Mouse (Mus musculus): ENCODE measurements around the gene Tenm4. TPM values are rescaled to one million over a fixed set of nuclear protein-coding genes. Genes with fewer than 3 reads are reported as not detected.
A peak's percentile ranks its signal among the peaks of the same experiment; 100 is the strongest.

Tenm4 gene
- polyA plus RNA-seq, 1 experiment from 2014 or later, result 5.0 TPM

GRCm38 (mm10) chr7:96859684-96860083 lies 688.6 kb downstream of the Tenm4 start:
- Histone ChIP-seq H3K27ac (ENCODE audit: low read length) (no peak overlapping the region), H3K9ac (replicated peaks; ENCODE audit: low read depth) (no peak overlapping the region), H3K4me2 (replicated peaks; ENCODE audit: low read depth, low read length) (no peak overlapping the region), H3K4me1 (ENCODE audit: insufficient read depth, low read depth, low read length) (no peaks in the 10 kb centered on the region; the same call in 1 of the 2 replicates), H3K9me3 (ENCODE audit: low read length) (no peaks in the 10 kb centered on the region), H3K36me3 (ENCODE audit: insufficient read depth, low read length) (no peaks in the 10 kb centered on the region; the same call in 1 of the 2 replicates), H3K4me3 (ENCODE audit: low read depth, low read length) (no peak overlapping the region), H3K27me3 (replicated peaks; ENCODE audit: insufficient read depth, low read length) (no peaks in the 10 kb centered on the region)
- ATAC-seq (no peak), DNase-seq (ENCODE audit: low spot score) (no peak)
- 80% methylated on average over 5 of the region's 5 CpGs for WGBS
- no peak for TF ChIP-seq EP300 (IDR thresholded peaks at IDR 0.05)
- no peak for TF ChIP-seq CTCF (IDR thresholded peaks at IDR 0.05)

DNA sequence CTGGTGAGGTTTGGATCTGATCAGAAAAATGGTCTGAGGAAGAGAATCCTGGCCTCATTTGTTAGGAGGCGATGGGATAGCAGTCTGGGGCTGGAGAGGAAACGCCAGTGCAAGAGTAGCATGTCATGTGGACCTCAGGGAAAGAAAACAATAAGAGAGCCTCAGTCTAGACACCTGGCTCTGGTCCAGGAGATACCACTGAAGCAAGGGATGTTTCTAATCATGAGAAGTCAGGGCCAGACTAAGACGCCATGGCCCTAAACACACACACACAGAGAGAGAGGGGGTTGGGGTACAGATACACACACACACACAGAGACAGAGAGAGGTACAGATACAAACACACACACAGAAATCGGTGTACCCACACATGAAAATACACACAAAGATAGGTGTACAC lies 689.6 kb downstream of the Tenm4 start:
- DNase-seq (ENCODE audit: low spot score), result peak; percentile 46

DNA sequence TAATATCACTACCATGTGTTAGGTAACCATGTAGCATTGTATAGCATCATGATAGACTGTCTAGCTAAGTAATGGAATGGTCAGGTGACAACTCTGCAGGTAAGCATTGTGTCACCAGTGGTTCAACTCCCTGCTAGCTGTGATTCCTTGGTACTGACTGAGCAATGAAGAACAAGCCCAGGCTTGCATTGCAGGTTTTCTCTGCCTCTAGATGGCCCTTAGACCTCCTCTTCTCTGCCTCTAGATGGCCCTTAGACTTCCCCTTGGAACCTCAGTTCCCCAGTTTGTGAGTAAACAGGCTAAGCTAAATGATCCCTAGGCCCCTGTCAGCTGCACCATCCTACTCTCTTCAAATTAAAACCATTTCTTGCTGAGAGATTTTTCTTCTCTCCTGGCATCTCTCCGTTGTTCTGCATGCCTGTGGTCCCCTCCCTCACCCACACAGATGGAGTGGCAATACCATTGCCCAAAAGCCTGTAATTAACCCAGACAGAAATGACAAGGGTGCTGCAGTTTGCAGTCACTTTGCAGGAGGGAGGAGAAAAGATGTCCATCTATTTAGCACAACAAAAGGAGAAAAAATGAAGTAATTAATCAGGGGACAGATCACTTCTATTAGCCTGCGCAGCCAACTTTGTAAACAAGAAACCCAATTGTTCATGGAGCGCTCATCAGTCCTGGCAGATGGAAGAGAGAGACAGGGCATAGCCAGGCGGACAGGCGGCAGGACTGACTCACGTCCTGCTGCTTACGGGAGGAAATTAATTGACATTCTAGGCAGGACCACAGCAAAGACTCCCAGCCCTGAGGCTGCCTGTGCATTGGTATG lies 694.1 kb downstream of the Tenm4 start:
- Histone ChIP-seq H3K4me3 (ENCODE audit: low read depth, low read length) (no peak overlapping the region), H3K27ac (ENCODE audit: low read length) (no peak overlapping the region), H3K9ac (replicated peaks; ENCODE audit: low read depth) (no peak overlapping the region), H3K36me3 (ENCODE audit: insufficient read depth, low read length) (no peaks in the 10 kb centered on the region), H3K4me1 (ENCODE audit: insufficient read depth, low read depth, low read length) (no peaks in the 10 kb centered on the region; the same call in 1 of the 2 replicates), H3K27me3 (replicated peaks; ENCODE audit: insufficient read depth, low read length) (no peaks in the 10 kb centered on the region), H3K4me2 (replicated peaks; ENCODE audit: low read depth, low read length) (no peak overlapping the region), H3K9me3 (ENCODE audit: low read length) (no peaks in the 10 kb centered on the region)
- TF ChIP-seq EP300 (IDR thresholded peaks at IDR 0.05), result 0 out of 2 replicates have a peak, but pooled peaks have one; percentile 12
- TF ChIP-seq CTCF (IDR thresholded peaks at IDR 0.05), result no peak
- DNase-seq (ENCODE audit: low spot score), result peak; percentile 11
- 47% methylated on average over 7 of the region's 7 CpGs for WGBS
- peak; percentile 26; the same call in 1 of the 2 replicates for ATAC-seq

More for the DNA sequence above, 689.6 kb downstream of the Tenm4 start:
- H3K4me2 ChIP-seq (replicated peaks; ENCODE audit: low read depth, low read length), result no peak overlapping the region
- no peaks in the 10 kb centered on the region for H3K36me3 ChIP-seq (ENCODE audit: insufficient read depth, low read length)
- H3K4me3 ChIP-seq (ENCODE audit: low read depth, low read length), result no peak overlapping the region
- 37% methylated on average over 4 of the region's 4 CpGs for WGBS
- no peaks in the 10 kb centered on the region; the same call in 1 of the 2 replicates for H3K4me1 ChIP-seq (ENCODE audit: insufficient read depth, low read depth, low read length)
- no peak for ATAC-seq
- H3K9me3 ChIP-seq (ENCODE audit: low read length), result no peaks in the 10 kb centered on the region
- no peak overlapping the region for H3K27ac ChIP-seq (ENCODE audit: low read length)
- no peaks in the 10 kb centered on the region for H3K27me3 ChIP-seq (replicated peaks; ENCODE audit: insufficient read depth, low read length)
- no peak for TF ChIP-seq EP300 (IDR thresholded peaks at IDR 0.05)
- no peak for TF ChIP-seq CTCF (IDR thresholded peaks at IDR 0.05)
- H3K9ac ChIP-seq (replicated peaks; ENCODE audit: low read depth), result no peak overlapping the region

GRCm38 (mm10) chr7:96869079-96869810 lies 698.2 kb downstream of the Tenm4 start:
- no peaks in the 10 kb centered on the region for H3K27me3 ChIP-seq (replicated peaks; ENCODE audit: insufficient read depth, low read length)
- no peak overlapping the region for H3K27ac ChIP-seq (ENCODE audit: low read length)
- no peak for TF ChIP-seq EP300 (IDR thresholded peaks at IDR 0.05)
- TF ChIP-seq CTCF (IDR thresholded peaks at IDR 0.05), result no peak
- H3K4me1 ChIP-seq (ENCODE audit: insufficient read depth, low read depth, low read length), result no peaks in the 10 kb centered on the region
- 75% methylated on average over 16 of the region's 16 CpGs for WGBS
- H3K9ac ChIP-seq (replicated peaks; ENCODE audit: low read depth), result no peak overlapping the region
- H3K9me3 ChIP-seq (ENCODE audit: low read length), result no peaks in the 10 kb centered on the region
- H3K4me2 ChIP-seq (replicated peaks; ENCODE audit: low read depth, low read length), result no peak overlapping the region
- DNase-seq (ENCODE audit: low spot score) (no peak), ATAC-seq (no peak)
- no peaks in the 10 kb centered on the region for H3K36me3 ChIP-seq (ENCODE audit: insufficient read depth, low read length)
- H3K4me3 ChIP-seq (ENCODE audit: low read depth, low read length), result no peak overlapping the region

DNA sequence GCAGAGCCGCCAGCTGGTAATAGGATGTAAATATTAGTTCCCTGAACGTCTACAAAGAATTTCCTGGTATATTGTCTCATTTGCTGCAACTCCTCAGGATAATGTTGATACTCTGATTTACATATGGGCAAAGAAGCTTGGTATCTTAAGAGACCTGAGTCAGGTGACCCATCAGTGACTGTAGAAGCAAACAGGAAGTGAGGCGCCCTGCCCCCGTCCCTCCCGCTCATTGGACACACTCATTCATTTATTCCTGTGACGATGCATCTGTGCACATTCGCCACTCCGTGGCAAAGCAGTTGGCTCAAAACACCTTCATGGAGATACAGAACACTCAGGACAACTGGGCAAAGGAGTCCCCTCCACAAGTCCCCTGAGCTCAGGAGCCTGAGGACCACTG lies 699.4 kb downstream of the Tenm4 start:
- Histone ChIP-seq H3K4me1 (ENCODE audit: insufficient read depth, low read depth, low read length) (no peaks in the 10 kb centered on the region), H3K9ac (replicated peaks; ENCODE audit: low read depth) (no peak overlapping the region), H3K9me3 (ENCODE audit: low read length) (no peaks in the 10 kb centered on the region), H3K27ac (ENCODE audit: low read length) (no peak overlapping the region), H3K27me3 (replicated peaks; ENCODE audit: insufficient read depth, low read length) (no peaks in the 10 kb centered on the region), H3K4me3 (ENCODE audit: low read depth, low read length) (no peak overlapping the region), H3K36me3 (ENCODE audit: insufficient read depth, low read length) (no peaks in the 10 kb centered on the region), H3K4me2 (replicated peaks; ENCODE audit: low read depth, low read length) (no peak overlapping the region)
- no peak for DNase-seq (ENCODE audit: low spot score)
- TF ChIP-seq EP300 (IDR thresholded peaks at IDR 0.05), result no peak
- TF ChIP-seq CTCF (IDR thresholded peaks at IDR 0.05), result no peak
- no peak for ATAC-seq
- WGBS, result 61% methylated on average over 8 of the region's 8 CpGs

DNA sequence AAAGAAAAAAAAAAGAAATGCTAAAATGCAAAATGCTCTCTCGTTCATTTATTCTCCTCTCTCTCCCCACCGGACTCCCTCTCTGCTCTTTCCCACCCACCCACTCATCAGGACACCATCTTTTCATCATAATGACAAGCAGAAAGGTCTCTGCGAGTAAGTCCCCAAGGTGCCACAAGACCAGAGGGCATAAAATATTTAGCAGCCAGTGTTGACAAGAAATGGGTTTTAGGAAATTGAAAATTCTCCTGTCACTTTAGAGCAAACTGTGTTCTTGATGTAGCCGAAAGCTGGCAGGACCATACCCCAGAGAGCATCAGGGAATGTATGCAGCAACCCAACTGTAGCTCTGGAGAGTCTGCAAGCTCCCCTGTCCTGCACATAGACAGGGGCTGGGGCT lies 700.0 kb downstream of the Tenm4 start:
- H3K4me2 ChIP-seq (replicated peaks; ENCODE audit: low read depth, low read length), result no peak overlapping the region
- no peaks in the 10 kb centered on the region for H3K36me3 ChIP-seq (ENCODE audit: insufficient read depth, low read length)
- ATAC-seq (no peak), DNase-seq (ENCODE audit: low spot score) (no peak)
- no peaks in the 10 kb centered on the region for H3K27me3 ChIP-seq (replicated peaks; ENCODE audit: insufficient read depth, low read length)
- no peak for TF ChIP-seq CTCF (IDR thresholded peaks at IDR 0.05)
- no peak for TF ChIP-seq EP300 (IDR thresholded peaks at IDR 0.05)
- H3K27ac ChIP-seq (ENCODE audit: low read length), result no peak overlapping the region
- H3K9ac ChIP-seq (replicated peaks; ENCODE audit: low read depth), result no peak overlapping the region
- 93% methylated on average over 4 of the region's 4 CpGs for WGBS
- H3K4me1 ChIP-seq (ENCODE audit: insufficient read depth, low read depth, low read length), result no peaks in the 10 kb centered on the region
- no peak overlapping the region for H3K4me3 ChIP-seq (ENCODE audit: low read depth, low read length)
- H3K9me3 ChIP-seq (ENCODE audit: low read length), result no peaks in the 10 kb centered on the region

Data from lung, postnatal 0 days (tissue).